Mouse (Mus musculus): Measurements from ENCODE around the gene Ccr1l1.

Gene Ccr1l1

GRCm38 (mm10) chr9:123957911-123958413, 20.2 kb downstream of the Ccr1l1 start:
- DNase-seq = no peak

- no peak for DNase-seq
Measured at GRCm38 (mm10) chr9:123956892-123957291, 21.3 kb downstream of the Ccr1l1 start.

GRCm38 (mm10) chr9:123953551-123953950, 24.7 kb downstream of the Ccr1l1 start:
- DNase-seq = no peak

GRCm38 (mm10) chr9:123951176-123951575, 27.0 kb downstream of the Ccr1l1 start:
- no peak for DNase-seq

GRCm38 (mm10) chr9:123949432-123949831, 28.8 kb downstream of the Ccr1l1 start:
- no peak for DNase-seq

- no peak for DNase-seq
Measured at GRCm38 (mm10) chr9:123947815-123948214, 30.4 kb downstream of the Ccr1l1 start.

GRCm38 (mm10) chr9:123942025-123942424, 36.2 kb downstream of the Ccr1l1 start:
- no peak for DNase-seq

- DNase-seq = no peak
Measured at GRCm38 (mm10) chr9:123941316-123941715, 36.9 kb downstream of the Ccr1l1 start.

GRCm38 (mm10) chr9:123940628-123941027, 37.6 kb downstream of the Ccr1l1 start:
- DNase-seq = no peak

GRCm38 (mm10) chr9:123940168-123940567, 38.0 kb downstream of the Ccr1l1 start:
- DNase-seq = no peak

GRCm38 (mm10) chr9:123937989-123938388, 40.2 kb downstream of the Ccr1l1 start:
- DNase-seq = no peak

- no peak for DNase-seq
Measured at GRCm38 (mm10) chr9:123936604-123937280, 41.5 kb downstream of the Ccr1l1 start.

GRCm38 (mm10) chr9:123935776-123936175, 42.4 kb downstream of the Ccr1l1 start:
- no peak for DNase-seq

GRCm38 (mm10) chr9:123935346-123935745, 42.9 kb downstream of the Ccr1l1 start:
- DNase-seq = no peak

- no peak for DNase-seq
Measured at GRCm38 (mm10) chr9:123933716-123934445, 44.3 kb downstream of the Ccr1l1 start.

- DNase-seq = no peak
Measured at GRCm38 (mm10) chr9:123932911-123933675, 45.1 kb downstream of the Ccr1l1 start.

GRCm38 (mm10) chr9:123931761-123932700, 46.2 kb downstream of the Ccr1l1 start:
- no peak for DNase-seq

- DNase-seq = no peak
Measured at GRCm38 (mm10) chr9:123930926-123931325, 47.3 kb downstream of the Ccr1l1 start.

- no peak for DNase-seq
Measured at GRCm38 (mm10) chr9:123930476-123930875, 47.7 kb downstream of the Ccr1l1 start.

- no peak for DNase-seq
Measured at GRCm38 (mm10) chr9:123929936-123930335, 48.3 kb downstream of the Ccr1l1 start.

- peak; percentile 34 for DNase-seq
Measured at GRCm38 (mm10) chr9:123928759-123929246, 49.4 kb downstream of the Ccr1l1 start.

GRCm38 (mm10) chr9:123928118-123928758, 50.0 kb downstream of the Ccr1l1 start:
- DNase-seq = no peak

Measured in lung, postnatal 14 days (tissue).